Mouse (Mus musculus): ENCODE data around the gene Ceacam10. TPM values are rescaled to one million over a fixed set of nuclear protein-coding genes. Genes with fewer than 3 reads are reported as not detected.

Ceacam10 gene
- total RNA-seq, 2 experiments from 2014 or later = not detected

Other genes with a start within 250 kb of the Ceacam10 start
- gene Irgq, start 246.5 kb upstream of the Ceacam10 start, total RNA-seq (2021) = 10 to 100 TPM; 18.3 to 20.1 TPM
- gene Pinlyp, start 231.1 kb upstream of the Ceacam10 start, total RNA-seq (2021) = not detected
- 10 to 100 TPM; 28.8 to 33.2 TPM for gene Xrcc1, start 230.9 kb upstream of the Ceacam10 start, total RNA-seq (2021)
- gene Ethe1, start 189.7 kb upstream of the Ceacam10 start, total RNA-seq (2021) = 10 to 100 TPM; 20.5 to 25.0 TPM
- under 1 TPM; 0.32 to 0.45 TPM for gene Zfp575, start 189.6 kb upstream of the Ceacam10 start, total RNA-seq (2021)
- gene Phldb3, start 166.4 kb upstream of the Ceacam10 start, total RNA-seq (2021) = under 1 TPM; 0.22 to 0.48 TPM
- gene Lypd3, start 140.7 kb upstream of the Ceacam10 start, total RNA-seq (2021) = not detected
- gene Tex101, start 100.5 kb upstream of the Ceacam10 start, total RNA-seq (2021) = not detected
- gene BC049730, start 68.0 kb upstream of the Ceacam10 start, total RNA-seq (2021) = not detected
- gene Gm4763, start 50.3 kb upstream of the Ceacam10 start, total RNA-seq (2021) = not detected
- under 1 TPM in 1 of 2 experiments, not detected in 1; 0.14 TPM for gene Cd177, start 16.9 kb upstream of the Ceacam10 start, total RNA-seq (2021)
- gene Gm9844, start 85.0 kb downstream of the Ceacam10 start, total RNA-seq (2021) = 1 to 10 TPM in 1 of 2 experiments, not detected in 1; 2.3 TPM
- not detected for gene Lypd4, start 92.7 kb downstream of the Ceacam10 start, total RNA-seq (2021)
- gene Dmrtc2, start 92.9 kb downstream of the Ceacam10 start, total RNA-seq (2021) = not detected
- 100 to 1,000 TPM; 752 to 777 TPM for gene Rps19, start 107.2 kb downstream of the Ceacam10 start, total RNA-seq (2021)
- 1 to 10 TPM; 1.3 to 1.8 TPM for gene Cd79a, start 120.2 kb downstream of the Ceacam10 start, total RNA-seq (2021)
- gene Arhgef1, start 125.7 kb downstream of the Ceacam10 start, total RNA-seq (2021) = 10 to 100 TPM; 75.3 to 87.0 TPM
- not detected for gene Gm4881, start 167.3 kb downstream of the Ceacam10 start, total RNA-seq (2021)
- 100 to 1,000 TPM; 292 to 300 TPM for gene Rabac1, start 195.5 kb downstream of the Ceacam10 start, total RNA-seq (2021)
- gene Atp1a3, start 228.8 kb downstream of the Ceacam10 start, total RNA-seq (2021) = under 1 TPM; 0.43 to 0.72 TPM

All from heart, postnatal 10 days (tissue).